23 mouse cellular contexts compared by ENCODE assay signal in genomic region chr1:164445620-164446162, GRCm38 (mm10). TPM values are rescaled to one million over a fixed set of nuclear protein-coding genes. Genes with fewer than 3 reads are reported as not detected.
DNase-seq lines count a peak whose midpoint lies in the region; ATAC-seq and TF ChIP-seq lines count a peak whose summit lies in the region.
"Had no signal": no experiment of that assay in that cellular context is flagged by ENCODE, and none has a peak within 500 bp of the region (broad histone marks: within the 10 kb centered on the region; RNA-seq: fewer than 3 reads in every experiment).

No protein-coding gene starts in this region.

- H3K4me1 ChIP-seq in heart, embryonic 12.5 days (replicated peaks), result peaks cover 35% of the 10 kb centered on the region
- H3K4me1 ChIP-seq in lung, postnatal 0 days (ENCODE audit: insufficient read depth, low read depth, low read length), result no peaks in the 10 kb centered on the region
- H3K4me1 ChIP-seq: forebrain, embryonic 13.5 days; hindbrain, embryonic 15.5 days; midbrain, embryonic 15.5 days; neural tube, embryonic 15.5 days had no signal

- no peak for DNase-seq in heart, postnatal 10 days
- DNase-seq in kidney, adult 9 months, result peak; percentile 56
- no peak for DNase-seq in kidney, postnatal 25 days
- peak; percentile 26 for DNase-seq in lung, postnatal 0 days (ENCODE audit: low spot score)
- DNase-seq in lung, postnatal 10 days, result no peak
- no peak for DNase-seq in frontal cortex, postnatal 36 days (ENCODE audit: low spot score in 2 of 2)
- DNase-seq: adrenal gland, postnatal 14 days; cerebellum, adult 11 months; cerebellum, adult 9-10 months; cerebellum, postnatal 36 days; gastrocnemius, postnatal 36 days; kidney, adult 11 months; right cerebral cortex, postnatal 4 days had no signal

- ATAC-seq in heart, embryonic 12.5 days (ENCODE audit: insufficient number of reproducible peaks, low FRiP score), result no peak
- ATAC-seq in lung, postnatal 0 days, result peak; percentile 24
- ATAC-seq: forebrain, embryonic 13.5 days; inflammation-experienced regulatory T-cells, adult 6 months; midbrain, embryonic 15.5 days had no signal

- TF ChIP-seq EP300 in lung, postnatal 0 days (IDR thresholded peaks at IDR 0.05), result no peak

- H3K9ac ChIP-seq in heart, embryonic 12.5 days, result no peak overlapping the region
- H3K9ac ChIP-seq in lung, postnatal 0 days (replicated peaks; ENCODE audit: low read depth), result no peak overlapping the region
- H3K9ac ChIP-seq: forebrain, embryonic 13.5 days; heart, embryonic 15.5 days; hindbrain, embryonic 15.5 days; limb, embryonic 12.5 days; midbrain, embryonic 15.5 days; neural tube, embryonic 15.5 days had no signal

- intact Hi-C loops in heart, postnatal 10 days (cut with DNase I), result no loop called here

- H3K27me3 ChIP-seq in heart, embryonic 12.5 days (replicated peaks), result no peaks in the 10 kb centered on the region
- H3K27me3 ChIP-seq in lung, postnatal 0 days (replicated peaks; ENCODE audit: insufficient read depth, low read length), result no peaks in the 10 kb centered on the region
- H3K27me3 ChIP-seq: forebrain, embryonic 13.5 days; heart, embryonic 15.5 days; hindbrain, embryonic 15.5 days; limb, embryonic 12.5 days; midbrain, embryonic 15.5 days; neural tube, embryonic 15.5 days had no signal

- TF ChIP-seq CTCF in lung, postnatal 0 days (IDR thresholded peaks at IDR 0.05), result no peak

- H3K9me3 ChIP-seq in heart, embryonic 12.5 days (replicated peaks), result no peaks in the 10 kb centered on the region
- H3K9me3 ChIP-seq in lung, postnatal 0 days (ENCODE audit: low read length), result no peaks in the 10 kb centered on the region
- H3K9me3 ChIP-seq: forebrain, embryonic 13.5 days; heart, embryonic 15.5 days; hindbrain, embryonic 10.5 days; hindbrain, embryonic 15.5 days; limb, embryonic 12.5 days; midbrain, embryonic 15.5 days; neural tube, embryonic 15.5 days had no signal

- H3K36me3 ChIP-seq in heart, embryonic 12.5 days, result peaks cover 97% of the 10 kb centered on the region
- H3K36me3 ChIP-seq in lung, postnatal 0 days (ENCODE audit: insufficient read depth, low read length), result no peaks in the 10 kb centered on the region
- H3K36me3 ChIP-seq: limb, embryonic 12.5 days had no signal

- peak overlapping the region; percentile 2; the same call in 1 of the 2 replicates for H3K27ac ChIP-seq in heart, embryonic 12.5 days (ENCODE audit: poor library complexity, severe bottlenecking)
- H3K27ac ChIP-seq in lung, postnatal 0 days (ENCODE audit: low read length), result no peak overlapping the region; the same call in 1 of the 2 replicates
- H3K27ac ChIP-seq: forebrain, embryonic 13.5 days; heart, embryonic 15.5 days; hindbrain, embryonic 10.5 days; hindbrain, embryonic 15.5 days; limb, embryonic 12.5 days; macrophage; midbrain, embryonic 15.5 days; neural tube, embryonic 15.5 days had no signal

- H3K4me3 ChIP-seq in heart, embryonic 12.5 days, result no peak overlapping the region
- H3K4me3 ChIP-seq in lung, postnatal 0 days (ENCODE audit: low read depth, low read length), result no peak overlapping the region
- H3K4me3 ChIP-seq: forebrain, embryonic 13.5 days; heart, embryonic 15.5 days; hindbrain, embryonic 10.5 days; hindbrain, embryonic 15.5 days; limb, embryonic 12.5 days; midbrain, embryonic 15.5 days; neural tube, embryonic 15.5 days had no signal

- WGBS in heart, embryonic 12.5 days, result 85% methylated on average over 5 of the region's 5 CpGs
- WGBS in lung, postnatal 0 days, result 74% methylated on average over 5 of the region's 5 CpGs

- H3K4me2 ChIP-seq in heart, embryonic 12.5 days, result no peak overlapping the region
- no peak overlapping the region for H3K4me2 ChIP-seq in lung, postnatal 0 days (replicated peaks; ENCODE audit: low read depth, low read length)
- H3K4me2 ChIP-seq: forebrain, embryonic 13.5 days; heart, embryonic 15.5 days; hindbrain, embryonic 15.5 days; limb, embryonic 12.5 days; midbrain, embryonic 15.5 days; neural tube, embryonic 15.5 days had no signal

RNA-seq across cellular contexts. Expression of gene Atp1b1, which starts 12.5 kb away (rescaled TPM):
- 413 and 416 TPM in 2 replicates for polyA plus RNA-seq in heart, embryonic 12.5 days (2016; fragmentation: Nextera tagmentation; extraction: Ambion mirVana)
- 100 to 1,000 TPM; 429 to 462 TPM for total RNA-seq in heart, postnatal 10 days (2021)
- polyA plus RNA-seq in lung, postnatal 0 days (2015; fragmentation: Nextera tagmentation; extraction: Ambion mirVana), result 359 and 444 TPM in 2 replicates

Comparison
In these comparisons a context has a peak if more than half of its experiments do, and no peak if none do; other contexts are left out.
1. DNase-seq: peak in kidney, adult 9 months (single experiment) and lung, postnatal 0 days (single experiment); none in heart, postnatal 10 days (0 of 2), kidney, postnatal 25 days (0 of 2), lung, postnatal 10 days (single experiment) and frontal cortex, postnatal 36 days (0 of 2).